Mouse (Mus musculus) CH12.LX (cell line): ENCODE measurements around the gene Zbtb20.

Experiments used
- BHLHE40 ChIP-seq: IDR thresholded peaks from 2 replicates; pipeline ENCODE4 v1.6.1; 2011; ENCODE audit warnings: mild to moderate bottlenecking, low read depth, low read length, improper control_type of control experiment
- CHD1 ChIP-seq: IDR thresholded peaks from 2 replicates; pipeline ENCODE4 v1.6.1; 2012; ENCODE audit warnings: low read depth, low read length, improper control_type of control experiment, inconsistent platforms
- CTCF ChIP-seq, 2 experiments: IDR thresholded peaks in 1 of 2; conservative IDR thresholded peaks in 1 of 2; 2 replicates each; pipeline ENCODE4 v1.5.1; 2011 to 2012; ENCODE audit warnings: low read depth in 2 of 2, low read length in 2 of 2, improper control_type of control experiment in 1 of 2, inconsistent platforms in 1 of 2, mild to moderate bottlenecking in 1 of 2, moderate library complexity in 1 of 2
- E2F4 ChIP-seq: IDR thresholded peaks from 2 replicates; pipeline ENCODE4 v1.6.1; 2011; ENCODE audit warnings: low read depth, low read length, improper control_type of control experiment; ENCODE audit not compliant: insufficient replicate concordance
- ELF1 ChIP-seq: IDR thresholded peaks from 2 replicates; pipeline ENCODE4 v1.6.1; 2014; ENCODE audit warnings: low read depth, mild to moderate bottlenecking, inconsistent platforms, low read length, improper control_type of control experiment
- EP300 ChIP-seq: IDR thresholded peaks from 2 replicates; pipeline ENCODE4 v1.6.1; 2011; ENCODE audit warnings: low read length, improper control_type of control experiment
- HCFC1 ChIP-seq: IDR thresholded peaks from 2 replicates; pipeline ENCODE4 v1.6.1; 2012; ENCODE audit warnings: low read depth, mild to moderate bottlenecking, inconsistent platforms, low read length, improper control_type of control experiment
- MYC ChIP-seq: IDR thresholded peaks from 2 replicates; pipeline ENCODE4 v1.6.1; 2011; ENCODE audit warnings: low read depth, mild to moderate bottlenecking, improper control_type of control experiment, low read length
- NELFE ChIP-seq: IDR thresholded peaks from 2 replicates; pipeline ENCODE4 v1.6.1; 2011; ENCODE audit warnings: low read depth, low read length, improper control_type of control experiment
- POLR2A ChIP-seq: IDR thresholded peaks from 2 replicates; pipeline ENCODE4 v1.6.1; 2011; ENCODE audit warnings: low read depth, mild to moderate bottlenecking, improper control_type of control experiment, low read length
- POLR2AphosphoS2 ChIP-seq: IDR thresholded peaks from 2 replicates; pipeline ENCODE4 v1.6.1; 2011; ENCODE audit warnings: low read depth, low read length, improper control_type of control experiment
- RAD21 ChIP-seq: IDR thresholded peaks from 2 replicates; pipeline ENCODE4 v1.6.1; 2011; ENCODE audit warnings: low read depth, mild to moderate bottlenecking, low read length, improper control_type of control experiment, moderate library complexity
- SMC3 ChIP-seq: IDR thresholded peaks from 2 replicates; pipeline ENCODE4 v1.6.1; 2011; ENCODE audit warnings: low read depth, low read length, improper control_type of control experiment
- ZMIZ1 ChIP-seq: IDR thresholded peaks from 2 replicates; pipeline ENCODE4 v1.6.1; 2012; ENCODE audit warnings: low read depth, mild to moderate bottlenecking, inconsistent platforms, low read length, improper control_type of control experiment

DNA sequence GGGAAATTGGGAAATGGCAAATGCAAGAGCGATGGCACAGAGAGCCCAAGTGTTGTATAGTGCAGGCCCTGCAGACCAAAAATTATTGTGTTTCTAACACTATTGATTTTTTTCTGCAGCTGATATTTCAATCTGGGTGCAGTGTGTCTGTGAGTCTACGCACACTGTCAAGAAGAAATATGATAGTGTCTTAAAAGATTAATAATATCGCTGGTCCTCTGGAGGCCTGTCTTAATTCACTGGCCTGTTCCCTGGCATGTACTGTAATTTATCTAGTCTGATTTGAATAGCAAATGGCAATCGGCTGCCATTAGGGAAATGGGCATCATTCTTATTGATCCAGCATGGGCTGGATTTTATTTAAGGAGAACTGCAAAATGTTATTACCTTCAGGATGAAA lies 401.1 kb downstream of the Zbtb20 start:
- TF ChIP-seq POLR2A (no peak), CTCF (conservative IDR thresholded peaks at IDR 0.05 in 1 of 2, IDR thresholded peaks at IDR 0.05 in 1 of 2; ENCODE audit: low read depth in 2 of 2, low read length in 2 of 2) (no peak), RAD21 (no peak), CHD1 (no peak), EP300 (no peak), HCFC1 (no peak), SMC3 (no peak), E2F4 (no peak), ZMIZ1 (no peak), MYC (no peak), POLR2AphosphoS2 (no peak), BHLHE40 (no peak), NELFE (no peak), ELF1 (no peak)
